Mouse (Mus musculus) lung, postnatal 0 days (tissue): Measurements from ENCODE around the gene Hnf1a. TPM values are rescaled to one million over a fixed set of nuclear protein-coding genes. Genes with fewer than 3 reads are reported as not detected.

ENCODE experiments used
- ATAC-seq: fragments of 200-750 bp; cut with Nextera tagmentation; 2 replicates; pipeline ENCODE4 v1.8.0; 2017; ENCODE audit warnings: moderate library complexity
- DNase-seq: peaks from one replicate; pipeline ENCODE4 v3.0.0-alpha.2; 2016; ENCODE audit warnings: low spot score
- H3K27ac ChIP-seq: fragments of 300-500 bp; sonication (generic); 2 replicates; pipeline ENCODE4 v1.5.1; 2014; ENCODE audit warnings: antibody characterized with exemption, mild to moderate bottlenecking, low read length, mixed read lengths
- H3K27me3 ChIP-seq: fragments of 300-500 bp; sonication (generic); replicated peaks from 2 replicates; pipeline ENCODE4 v1.6.1; 2014; ENCODE audit warnings: low read length, mixed read lengths; ENCODE audit not compliant: insufficient read depth
- H3K36me3 ChIP-seq: fragments of 300-500 bp; sonication (generic); 2 replicates; pipeline ENCODE4 v1.6.1; 2014; ENCODE audit warnings: low read length, mixed read lengths; ENCODE audit not compliant: insufficient read depth
- H3K4me1 ChIP-seq: fragments of 300-500 bp; sonication (generic); 2 replicates; pipeline ENCODE4 v1.6.1; 2014; ENCODE audit warnings: antibody characterized with exemption, low read depth, low read length, mixed read lengths; ENCODE audit not compliant: insufficient read depth
- H3K4me2 ChIP-seq: fragments of 300-500 bp; sonication (generic); replicated peaks from 2 replicates; pipeline ENCODE4 v1.6.1; 2014; ENCODE audit warnings: low read depth, mild to moderate bottlenecking, low read length, moderate library complexity, mixed read lengths
- H3K4me3 ChIP-seq: fragments of 300-500 bp; sonication (generic); 2 replicates; pipeline ENCODE4 v1.5.1; 2014; ENCODE audit warnings: low read depth, low read length
- H3K9ac ChIP-seq: fragments of 300-500 bp; sonication (generic); replicated peaks from 2 replicates; pipeline ENCODE4 v1.6.1; 2014; ENCODE audit warnings: low read depth, mild to moderate bottlenecking
- H3K9me3 ChIP-seq: fragments of 300-500 bp; sonication (generic); 2 replicates; pipeline ENCODE4 v1.6.1; 2016; ENCODE audit warnings: low read length, mixed read lengths
- CTCF ChIP-seq: IDR thresholded peaks from 2 replicates; pipeline ENCODE4 v1.5.1; 2016; ENCODE audit warnings: antibody characterized with exemption, mild to moderate bottlenecking
- EP300 ChIP-seq: IDR thresholded peaks from 2 replicates; pipeline ENCODE4 v1.6.1; 2016; ENCODE audit warnings: antibody characterized with exemption, mild to moderate bottlenecking, control low read depth
- WGBS: fragments of 180-500 bp; shearing (Covaris S2); extraction: QIAGEN DNeasy Blood & Tissue Kit; methylation state at CpG from one replicate; pipeline ENCODE4 v1.1.7; 2014; 5-methylcytosine and 5-hydroxymethylcytosine counted together
- polyA plus RNA-seq: library from polyadenylated mRNA; unstranded; fragments of >200 nt; fragmentation: Nextera tagmentation; extraction: Ambion mirVana; gene quantifications from 2 replicates; pipeline ENCODE4 v1.2.1, GENCODE M21; 2015

The Hnf1a gene
- polyA plus RNA-seq, 1 experiment from 2014 or later: not detected

GRCm38 (mm10) chr5:114976935-114977334 lies 6.0 kb upstream of the Hnf1a start:
- Histone ChIP-seq H3K4me2 (no peak overlapping the region), H3K9me3 (no peaks in the 10 kb centered on the region), H3K36me3 (no peaks in the 10 kb centered on the region), H3K9ac (no peak overlapping the region), H3K27me3 (no peaks in the 10 kb centered on the region), H3K4me3 (no peak overlapping the region), H3K27ac (no peak overlapping the region), H3K4me1 (no peaks in the 10 kb centered on the region)
- DNase-seq: no peak
- no peak for ATAC-seq
- TF ChIP-seq CTCF (no peak), EP300 (no peak)

- Histone ChIP-seq H3K27ac (no peak overlapping the region), H3K36me3 (no peaks in the 10 kb centered on the region), H3K4me3 (no peak overlapping the region), H3K27me3 (0 out of 2 replicates have a peak, but pooled peaks cover 4% of the 10 kb centered on the region), H3K9ac (no peak overlapping the region), H3K4me1 (no peaks in the 10 kb centered on the region), H3K4me2 (no peak overlapping the region), H3K9me3 (no peaks in the 10 kb centered on the region)
- no peak for DNase-seq
- no peak for ATAC-seq
- 72% methylated on average over 8 of the region's 8 CpGs for WGBS
- TF ChIP-seq EP300 (no peak), CTCF (no peak)
Measured at GRCm38 (mm10) chr5:114973131-114973530, 2.2 kb upstream of the Hnf1a start.

GRCm38 (mm10) chr5:114972201-114972600 lies 1.3 kb upstream of the Hnf1a start:
- WGBS: 74% methylated on average over 9 of the region's 9 CpGs
- no peaks in the 10 kb centered on the region for H3K9me3 ChIP-seq
- H3K9ac ChIP-seq: no peak overlapping the region
- H3K36me3 ChIP-seq: no peaks in the 10 kb centered on the region
- no peaks in the 10 kb centered on the region for H3K4me1 ChIP-seq
- no peak for ATAC-seq
- no peak overlapping the region for H3K4me3 ChIP-seq
- H3K27me3 ChIP-seq: 0 out of 2 replicates have a peak, but pooled peaks cover 7% of the 10 kb centered on the region
- H3K27ac ChIP-seq: no peak overlapping the region
- no peak overlapping the region for H3K4me2 ChIP-seq
- DNase-seq: no peak
- TF ChIP-seq EP300 (no peak), CTCF (no peak)

GRCm38 (mm10) chr5:114969609-114970215 lies 1.2 kb downstream of the Hnf1a start:
- no peak overlapping the region for H3K27ac ChIP-seq
- no peaks in the 10 kb centered on the region for H3K36me3 ChIP-seq
- ATAC-seq: no peak
- H3K9ac ChIP-seq: no peak overlapping the region
- 46% methylated on average over 13 of the region's 13 CpGs for WGBS
- no peaks in the 10 kb centered on the region for H3K9me3 ChIP-seq
- H3K4me3 ChIP-seq: no peak overlapping the region
- DNase-seq: no peak
- no peaks in the 10 kb centered on the region for H3K4me1 ChIP-seq
- TF ChIP-seq CTCF: no peak
- TF ChIP-seq EP300: no peak
- H3K4me2 ChIP-seq: no peak overlapping the region
- H3K27me3 ChIP-seq: 0 out of 2 replicates have a peak, but pooled peaks cover 7% of the 10 kb centered on the region

GRCm38 (mm10) chr5:114969064-114969463 lies 1.8 kb downstream of the Hnf1a start:
- DNase-seq (no peak), ATAC-seq (no peak)
- H3K9ac ChIP-seq: no peak overlapping the region

GRCm38 (mm10) chr5:114968651-114969050 lies 2.2 kb downstream of the Hnf1a start:
- H3K27ac ChIP-seq: no peak overlapping the region
- DNase-seq (no peak), ATAC-seq (no peak)
- H3K4me3 ChIP-seq: no peak overlapping the region
- no peak overlapping the region for H3K9ac ChIP-seq
- no peak for TF ChIP-seq CTCF
- TF ChIP-seq EP300: no peak
- 0 out of 2 replicates have a peak, but pooled peaks cover 7% of the 10 kb centered on the region for H3K27me3 ChIP-seq
- WGBS: 29% methylated on average over 7 of the region's 7 CpGs
- no peaks in the 10 kb centered on the region for H3K4me1 ChIP-seq
- no peak overlapping the region for H3K4me2 ChIP-seq
- no peaks in the 10 kb centered on the region for H3K9me3 ChIP-seq
- no peaks in the 10 kb centered on the region for H3K36me3 ChIP-seq

More at GRCm38 (mm10) chr5:114969064-114969463, 1.8 kb downstream of the Hnf1a start:
- Histone ChIP-seq H3K4me3 (no peak overlapping the region), H3K27me3 (0 out of 2 replicates have a peak, but pooled peaks cover 7% of the 10 kb centered on the region), H3K27ac (no peak overlapping the region), H3K4me1 (no peaks in the 10 kb centered on the region), H3K4me2 (no peak overlapping the region), H3K9me3 (no peaks in the 10 kb centered on the region), H3K36me3 (no peaks in the 10 kb centered on the region)
- no peak for TF ChIP-seq CTCF
- TF ChIP-seq EP300: no peak
- WGBS: 8% methylated on average over 4 of the region's 4 CpGs
